Mouse (Mus musculus) inflammation-experienced regulatory T-cells, adult 6 months (primary cell): ENCODE results near the gene Card6. TPM values are rescaled to one million over a fixed set of nuclear protein-coding genes. Genes with fewer than 3 reads are reported as not detected.
"Not testable (repeated sequence)": the region's sequence is repeated elsewhere in the genome, so short reads cannot be mapped to it uniquely, and the experiment has no call there.

Source experiments
- ATAC-seq: one replicate; pipeline ENCODE4 v1.8.0; 2017
- polyA plus RNA-seq, 3 experiments: library from polyadenylated mRNA; unstranded; fragments of 100-300 nt; shearing (Covaris generic); gene quantifications; one replicate each; pipeline ENCODE4 v1.2.1; 2017

Card6 gene
- polyA plus RNA-seq = 10 to 100 TPM; 15.9 to 41.4 (median 35.3) TPM

DNA sequence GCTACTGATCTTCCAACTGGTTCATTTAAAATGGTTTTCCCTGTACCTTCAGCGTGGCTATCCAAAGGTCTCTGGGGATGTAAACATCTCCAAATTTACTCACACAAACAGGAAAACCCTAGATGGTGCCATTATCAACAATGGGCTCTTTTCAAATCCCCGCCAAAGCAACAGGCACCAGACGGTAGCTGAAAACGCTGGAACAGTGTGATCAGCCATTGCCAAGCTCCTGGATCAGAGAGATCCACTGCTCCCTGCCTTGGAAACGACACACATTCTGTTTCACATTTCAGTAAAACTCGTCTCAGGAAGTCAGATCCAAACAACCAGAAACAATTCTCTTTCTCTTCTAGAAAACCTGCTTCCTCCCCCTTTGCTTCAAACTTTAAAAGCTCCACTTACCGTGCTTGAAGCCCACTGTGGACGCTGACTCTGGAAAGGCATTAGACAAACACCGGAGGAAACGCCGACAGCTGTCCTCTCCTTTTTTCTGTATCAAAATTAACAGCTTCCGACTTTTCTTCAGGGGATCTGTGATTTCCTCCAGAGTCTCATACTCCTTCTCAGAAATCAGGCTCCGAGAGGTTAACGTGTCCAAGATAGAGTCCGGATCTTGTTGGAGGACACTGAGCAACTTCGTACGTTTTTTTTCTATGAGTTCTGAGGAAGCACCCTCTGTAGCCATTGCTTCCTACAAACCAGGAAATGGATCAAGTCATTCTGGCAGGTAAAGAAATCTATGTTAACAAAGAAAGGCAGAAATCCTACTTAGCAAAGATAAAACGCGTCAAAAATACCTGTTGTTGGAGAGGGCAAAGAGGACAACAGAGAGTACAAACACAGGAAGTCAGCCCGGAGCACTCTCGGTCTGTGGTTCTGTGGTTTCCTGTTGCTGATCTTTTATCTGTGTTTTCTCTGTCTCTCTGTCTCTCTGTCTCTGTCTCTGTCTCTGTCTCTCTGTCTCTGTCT lies at the start of gene Card6:
TSS of gene Card6 (minus strand) at position 854 of the 969 bp plus-strand sequence.
- peak; percentile 94 for ATAC-seq

DNA sequence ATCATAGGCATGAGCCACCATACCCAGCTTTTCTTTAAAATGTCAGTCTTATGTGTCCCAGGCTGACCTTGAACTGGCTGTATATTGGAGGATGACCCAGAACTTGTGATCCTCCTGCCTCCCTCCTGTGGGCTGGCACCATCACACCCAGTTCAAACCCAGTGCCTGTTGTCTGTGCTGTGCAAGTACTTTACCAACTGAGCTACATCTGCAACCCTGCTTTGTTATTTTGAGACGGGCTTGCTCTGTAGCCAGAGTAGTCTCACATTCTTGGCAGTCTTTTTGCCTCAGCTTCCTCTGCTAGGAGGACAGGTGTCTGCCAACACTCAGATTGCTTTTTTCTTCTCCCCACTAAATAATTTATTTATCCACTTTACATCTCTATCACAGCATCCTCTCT lies 49.0 kb upstream of the Card6 start:
- ATAC-seq = no peak

DNA sequence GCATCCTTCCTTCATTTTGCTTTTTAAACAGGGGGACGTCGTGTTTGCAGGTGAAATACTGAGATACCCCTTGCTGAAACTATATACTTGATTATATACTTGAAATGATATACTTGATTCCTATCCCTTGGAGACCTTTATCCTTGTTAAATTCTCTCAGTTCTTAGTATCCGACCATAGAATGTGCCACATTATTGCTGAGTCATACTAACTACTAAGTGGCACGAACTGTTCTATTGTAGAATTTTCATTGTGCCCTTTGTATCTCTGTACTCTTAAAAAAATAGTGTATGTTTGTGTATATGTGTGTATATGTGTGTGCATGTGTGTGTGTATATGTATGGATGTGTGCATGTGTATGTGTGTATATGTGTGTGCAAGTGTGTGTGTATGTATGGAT lies 48.0 kb upstream of the Card6 start:
- ATAC-seq = no peak

DNA sequence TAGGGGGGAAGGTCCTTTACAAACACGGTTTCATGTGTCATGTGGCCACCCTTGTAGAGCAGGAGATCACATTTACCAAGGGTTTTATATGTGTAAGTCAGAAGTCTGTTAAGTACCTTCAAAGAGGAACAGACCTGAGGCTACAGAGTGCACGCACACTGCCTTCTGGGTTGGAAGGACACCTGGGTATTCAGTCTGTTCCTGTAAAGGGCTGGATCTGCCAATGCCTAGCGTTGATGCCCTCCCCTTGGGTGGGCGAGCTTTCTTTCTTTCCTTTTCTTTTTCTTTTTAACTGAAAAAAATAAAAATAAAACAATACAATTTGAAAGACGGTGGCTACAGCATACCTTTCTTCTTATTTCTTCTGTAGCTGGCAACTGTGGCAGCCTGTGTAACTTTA lies 46.8 kb upstream of the Card6 start:
- no peak for ATAC-seq

DNA sequence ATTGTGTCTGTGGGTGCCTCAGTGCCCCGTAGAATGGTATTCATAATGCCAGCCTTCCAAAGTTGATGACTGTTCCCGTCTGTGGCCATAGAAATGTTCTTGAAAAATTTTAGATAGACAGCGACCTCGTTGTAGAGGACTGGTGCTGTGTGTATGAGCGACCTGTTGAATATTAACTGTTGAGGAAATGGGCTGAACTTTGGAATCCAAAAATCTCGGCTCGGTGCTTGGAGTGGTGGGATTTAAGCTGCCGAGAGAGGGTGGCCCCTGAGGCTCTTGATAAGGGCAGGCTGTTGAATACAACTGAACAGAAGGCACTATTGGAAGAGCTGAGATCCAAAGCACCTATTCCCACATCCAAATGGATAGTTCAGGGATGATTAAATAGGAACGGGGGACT lies 46.3 kb upstream of the Card6 start:
- ATAC-seq = no peak

DNA sequence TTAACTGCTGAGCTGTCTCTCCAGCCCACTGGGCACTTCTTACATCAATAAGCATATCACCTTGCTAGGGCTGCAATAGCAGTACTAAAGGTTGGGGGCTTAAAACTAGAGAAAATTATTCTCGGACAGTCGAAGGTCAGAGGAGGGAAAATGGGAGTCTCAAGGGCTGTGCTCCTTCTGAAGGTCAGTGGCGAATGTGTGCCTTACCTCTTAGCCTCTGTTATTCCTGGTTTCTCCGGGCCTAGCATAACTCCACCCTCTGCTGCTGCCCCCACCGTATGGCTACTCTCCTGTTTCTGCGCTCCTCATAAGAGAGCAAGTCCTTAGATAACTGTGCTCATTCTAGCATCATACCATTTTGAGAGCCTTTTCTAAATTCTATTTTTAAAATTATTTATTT lies 43.8 kb upstream of the Card6 start:
- ATAC-seq = no peak

DNA sequence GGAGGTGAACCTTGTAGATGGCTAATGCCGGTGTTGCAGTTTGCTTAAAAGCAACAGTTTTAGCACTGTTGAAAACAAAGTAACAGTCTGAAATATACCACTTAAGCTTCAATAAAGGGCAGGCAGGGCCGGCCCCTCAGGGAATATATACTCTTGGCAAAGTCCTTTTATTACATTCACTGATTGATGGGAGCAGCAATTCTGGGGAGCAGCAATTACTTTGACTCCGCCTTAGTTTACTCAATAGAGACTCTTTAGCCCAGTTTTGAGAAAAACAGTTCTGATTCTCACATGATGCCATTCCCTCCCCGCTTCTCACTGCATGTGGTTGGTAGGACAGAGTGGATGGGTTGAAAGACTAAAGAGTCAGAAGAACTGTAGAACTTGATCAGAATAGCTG lies 40.8 kb upstream of the Card6 start:
- ATAC-seq = no peak

DNA sequence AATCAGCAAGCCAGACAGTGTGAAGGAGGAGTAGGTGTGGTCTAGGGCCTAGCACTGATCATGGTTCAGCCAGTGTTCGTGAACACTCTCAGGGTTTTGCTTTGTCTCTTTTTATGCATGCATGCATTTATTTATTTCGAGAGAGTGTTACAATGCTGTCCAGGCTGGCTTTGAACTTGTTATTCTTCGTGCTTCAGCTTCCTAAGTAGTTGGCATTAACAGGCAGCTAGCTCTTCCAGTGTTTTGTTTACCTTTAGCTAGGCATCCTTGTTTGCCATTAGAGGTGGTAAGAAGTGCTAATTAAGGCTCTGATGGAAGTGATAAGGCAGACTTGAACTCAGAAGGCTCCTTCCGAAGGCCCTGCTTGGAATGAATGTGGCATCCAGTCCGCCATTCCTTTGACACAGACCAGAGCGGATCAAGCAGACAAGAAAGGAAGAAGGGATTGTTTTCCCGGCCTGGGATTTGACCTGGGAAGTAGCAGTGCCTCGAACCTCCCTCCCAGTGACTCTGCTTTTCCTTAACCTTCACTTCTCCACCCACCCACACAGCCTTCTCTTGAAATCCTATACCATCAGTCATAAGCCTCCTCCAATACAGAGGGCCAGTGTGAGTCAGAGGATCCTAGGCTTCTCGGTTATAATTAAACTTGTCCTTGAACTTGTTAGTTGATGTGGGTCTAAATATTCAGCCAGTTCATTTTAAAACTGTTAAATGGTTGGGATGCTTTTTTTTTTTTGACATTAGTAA lies 37.0 kb upstream of the Card6 start:
- no peak for ATAC-seq

DNA sequence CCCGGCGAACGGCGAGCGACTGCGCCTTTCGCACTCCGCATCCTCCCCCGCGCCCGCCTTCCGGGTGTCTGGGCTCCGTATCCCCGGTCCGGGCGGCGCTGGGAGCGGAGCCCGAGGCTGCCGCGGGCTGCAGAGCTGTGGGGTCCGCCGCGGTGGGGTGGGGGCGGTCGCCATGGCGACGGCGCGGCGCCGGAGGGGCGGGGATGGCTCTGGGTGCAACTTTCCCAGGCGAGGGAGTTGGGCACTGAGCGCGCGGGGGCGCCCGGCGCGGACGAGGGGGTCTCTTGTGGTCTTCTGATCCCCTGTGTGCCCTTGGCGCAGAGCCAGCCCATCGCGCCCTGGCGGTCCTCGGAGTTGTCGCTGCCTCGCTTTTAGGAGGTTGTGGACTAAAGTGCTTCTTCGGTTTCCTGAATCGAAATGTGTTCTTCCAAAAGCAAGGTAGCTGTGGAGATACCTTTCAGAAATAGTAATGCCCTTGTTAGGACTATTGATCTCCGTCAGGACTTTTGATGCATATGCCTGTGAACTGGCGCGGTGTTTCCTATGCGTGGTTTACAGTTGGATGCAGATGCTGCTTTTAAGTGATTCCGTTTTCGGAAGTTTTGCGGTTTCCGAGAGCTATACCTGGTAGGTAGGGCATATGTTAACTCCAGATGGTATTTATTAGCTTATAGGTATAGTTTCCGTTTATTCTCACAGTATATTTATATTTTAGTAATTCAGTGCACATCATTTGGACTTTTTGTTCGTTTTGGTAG lies 35.9 kb upstream of the Card6 start:
- peak; percentile 22 for ATAC-seq

DNA sequence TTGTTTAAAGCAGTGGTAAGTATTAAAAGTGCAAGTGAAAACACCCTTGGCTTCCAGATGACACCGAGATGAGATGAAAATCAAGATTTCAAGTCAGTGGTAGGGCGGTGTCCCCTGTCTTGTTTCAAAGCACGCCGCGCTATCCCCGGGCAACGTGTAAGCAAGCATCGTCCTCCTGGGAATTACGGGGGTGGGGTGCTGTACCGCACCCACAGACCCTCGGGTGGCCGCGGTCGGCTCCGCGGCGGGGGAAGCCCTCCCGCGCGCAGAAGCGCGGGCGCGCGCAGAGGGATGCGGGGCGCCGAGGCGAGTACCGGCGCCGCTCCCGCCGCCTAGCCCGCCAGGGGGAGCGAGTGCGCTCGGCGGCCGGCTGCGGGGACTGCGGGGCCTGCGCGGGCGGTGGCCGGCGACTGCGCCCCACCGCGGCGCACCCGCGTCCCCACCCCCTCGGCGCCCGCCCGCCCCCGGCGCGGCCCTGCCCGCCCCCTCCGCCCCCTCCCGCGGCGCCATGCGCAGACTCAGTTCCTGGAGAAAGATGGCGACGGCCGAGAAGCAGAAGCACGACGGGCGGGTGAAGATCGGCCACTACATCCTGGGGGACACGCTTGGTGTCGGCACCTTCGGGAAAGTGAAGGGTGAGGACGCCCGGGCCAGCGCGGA lies 35.2 kb upstream of the Card6 start, which contains the start of gene Prkaa1:
TSS of gene Prkaa1 (plus strand) at position 501 of the 660 bp plus-strand sequence.
- ATAC-seq = peak; percentile 70

DNA sequence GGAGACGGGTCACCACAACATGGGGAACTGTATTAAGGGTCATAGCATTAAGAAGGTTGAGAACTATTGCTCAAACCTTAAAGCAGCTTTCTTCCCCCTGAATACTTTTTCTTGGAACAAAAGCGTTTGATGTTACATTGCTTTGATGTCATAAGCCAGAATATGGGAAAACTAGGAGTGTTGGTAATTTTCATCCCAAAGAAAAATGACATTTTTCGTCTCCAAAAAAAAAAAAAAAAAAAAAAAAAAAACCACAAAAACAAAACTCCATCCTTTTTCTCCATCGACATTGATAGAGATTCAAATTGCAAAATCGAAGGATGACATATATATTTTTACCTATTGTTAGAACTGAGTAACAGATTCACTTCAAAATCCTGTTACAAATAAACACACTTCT lies 34.4 kb upstream of the Card6 start:
- ATAC-seq = no peak

DNA sequence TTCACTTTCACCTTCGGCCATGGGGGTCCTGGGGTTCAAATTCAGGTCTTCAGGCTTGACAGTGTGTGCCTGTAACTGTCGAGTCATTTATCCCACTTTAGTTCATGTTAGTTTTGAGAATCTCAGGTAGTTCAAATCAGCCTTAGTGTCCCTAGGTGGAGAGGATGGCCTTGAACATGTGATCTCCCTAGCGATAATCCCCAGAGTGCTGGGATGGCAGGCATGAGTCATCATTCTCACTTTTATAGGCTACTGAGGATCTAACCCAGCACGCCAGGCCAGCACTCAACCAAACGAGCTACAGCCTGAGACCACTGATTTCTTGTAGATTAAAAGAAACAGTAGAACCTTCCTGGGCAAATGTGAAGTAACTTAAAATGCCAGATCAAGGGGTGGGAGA lies 33.7 kb upstream of the Card6 start:
- no peak for ATAC-seq

DNA sequence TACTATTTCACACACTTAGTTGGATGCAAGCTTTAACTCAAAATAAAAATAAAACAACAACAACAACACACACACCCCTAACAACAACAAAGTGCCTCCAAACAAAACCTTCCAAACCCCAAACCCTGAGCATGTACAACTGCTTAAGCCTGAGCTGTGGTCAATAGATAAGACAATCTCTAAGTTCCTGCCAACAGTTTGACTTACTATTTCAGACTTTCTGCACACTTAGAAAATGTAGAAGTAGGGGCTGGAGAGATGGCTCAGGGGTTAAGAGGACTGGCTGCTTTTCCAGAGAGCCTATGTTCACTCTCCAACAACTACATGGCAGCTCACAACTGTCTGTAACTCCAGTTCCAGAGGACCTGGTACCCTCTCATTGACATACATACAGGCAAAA lies 32.0 kb upstream of the Card6 start:
- ATAC-seq = no peak

DNA sequence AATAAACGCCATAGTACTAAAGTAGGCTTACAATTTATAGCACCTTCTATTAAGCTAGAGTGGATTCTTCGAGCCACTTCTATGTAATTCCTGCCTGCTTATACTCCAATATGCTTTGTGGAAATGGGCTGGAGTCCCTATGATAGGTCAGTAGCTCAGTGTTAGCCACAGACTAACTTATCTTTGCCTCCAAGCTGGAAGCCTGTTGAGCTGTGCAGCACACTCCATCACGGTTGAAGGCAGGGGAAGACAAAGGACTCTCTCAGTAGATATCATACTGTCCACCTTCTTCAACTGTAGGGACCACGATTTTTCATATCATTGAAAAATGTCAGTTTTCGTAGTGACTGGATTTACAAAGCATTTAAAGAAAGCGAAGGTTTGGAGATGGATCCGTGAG lies 31.5 kb upstream of the Card6 start:
- no peak for ATAC-seq

DNA sequence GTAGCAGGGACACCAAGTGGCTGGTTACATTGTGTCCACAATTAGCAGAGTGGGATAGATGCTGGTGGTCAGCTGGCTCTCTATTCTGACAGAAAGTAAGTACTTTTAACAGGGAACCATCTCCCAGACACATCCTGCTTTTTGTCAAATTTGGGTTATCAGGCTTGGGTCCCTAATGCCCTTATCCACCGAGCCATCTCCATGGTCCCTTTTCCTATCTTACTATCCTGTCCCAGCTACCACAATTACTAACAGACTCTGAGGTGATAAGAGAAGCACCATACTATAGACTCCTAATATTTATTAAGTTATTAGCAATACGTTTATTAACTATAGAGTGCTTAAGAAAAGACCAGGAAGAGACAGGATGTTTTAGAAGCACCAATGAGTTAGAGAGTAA lies 31.0 kb upstream of the Card6 start:
- ATAC-seq = no peak

DNA sequence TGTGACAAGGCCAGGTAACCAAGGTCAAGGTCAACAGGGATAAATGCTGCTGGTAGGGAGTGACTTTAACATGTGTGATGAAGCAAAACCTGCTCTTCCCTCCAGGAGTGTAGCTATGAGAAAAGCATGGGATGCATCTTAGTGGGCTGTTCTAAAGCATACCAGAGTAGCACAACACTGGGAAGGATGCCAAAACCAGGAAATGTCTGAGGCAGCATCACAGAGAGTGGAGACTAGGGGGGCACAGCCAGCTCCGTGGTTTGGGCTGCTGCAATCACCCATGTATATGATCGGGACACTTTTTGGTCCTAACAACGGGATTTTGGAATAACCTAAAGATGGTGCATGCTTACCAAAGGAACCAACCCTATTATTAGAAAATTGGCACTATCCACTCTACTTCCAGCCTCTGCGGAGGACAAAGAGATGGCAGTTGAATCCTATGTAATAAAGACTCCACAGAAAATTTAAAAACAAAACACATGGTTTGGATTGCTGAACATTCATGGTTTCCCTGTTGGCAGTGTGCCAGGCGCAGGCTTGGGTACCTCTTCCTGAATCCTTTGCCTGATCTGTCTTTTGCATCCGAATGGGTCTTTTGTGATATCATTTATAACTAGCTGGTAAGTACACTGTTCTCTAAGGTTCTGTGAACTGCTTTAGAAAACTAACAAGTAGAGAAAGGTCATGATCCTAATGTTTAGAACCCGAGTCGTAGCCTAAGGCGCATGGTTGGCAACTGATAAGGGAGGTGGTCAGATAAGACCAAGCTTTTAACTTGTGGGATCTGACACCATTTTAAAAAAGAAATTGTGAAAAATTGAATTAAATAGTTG lies 29.9 kb upstream of the Card6 start:
- ATAC-seq = no peak

DNA sequence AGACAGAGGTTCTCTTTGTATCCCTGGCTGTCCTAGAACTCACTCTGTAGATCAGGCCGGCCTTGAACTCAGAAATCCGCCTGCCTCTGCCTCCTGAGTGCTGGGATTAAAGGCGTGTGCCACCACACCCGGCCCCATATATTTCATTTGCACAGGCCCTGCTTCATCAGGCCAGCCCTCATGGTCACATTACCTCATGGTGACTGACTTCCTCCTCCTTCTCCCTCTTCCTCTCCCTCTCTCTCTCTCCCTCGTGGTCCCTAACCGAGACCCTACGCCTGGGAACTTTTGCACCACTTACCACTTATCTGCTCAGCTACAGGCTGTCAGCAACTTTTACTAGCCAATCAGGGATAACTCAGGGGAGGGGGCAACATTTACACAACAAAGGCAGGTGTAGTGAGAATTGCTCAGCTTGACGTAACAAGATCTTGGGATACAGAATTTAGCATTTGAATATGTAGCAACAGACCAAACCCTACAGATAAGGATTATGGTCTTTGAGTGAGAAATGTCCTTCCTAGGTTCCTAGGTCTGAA lies 26.7 kb upstream of the Card6 start:
- no peak for ATAC-seq

DNA sequence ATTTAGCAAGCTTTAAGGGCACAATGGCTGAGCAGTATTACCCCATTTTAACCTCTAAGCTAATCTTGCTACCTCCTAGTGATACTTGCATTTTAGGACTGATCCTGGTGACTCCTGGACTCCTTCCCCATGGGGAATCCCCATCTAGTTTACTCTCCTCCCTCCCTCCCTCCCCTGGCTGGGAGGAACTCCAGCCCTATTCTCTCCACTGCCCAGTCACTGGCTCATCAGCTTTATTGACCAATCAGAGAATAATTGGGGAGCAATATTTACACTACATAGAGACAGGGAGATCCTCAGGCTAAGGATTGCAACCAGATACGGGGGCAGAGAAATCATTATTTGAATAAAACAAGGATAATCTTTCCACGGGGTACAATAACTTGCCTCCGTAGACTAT lies 25.8 kb upstream of the Card6 start:
- ATAC-seq = no peak

DNA sequence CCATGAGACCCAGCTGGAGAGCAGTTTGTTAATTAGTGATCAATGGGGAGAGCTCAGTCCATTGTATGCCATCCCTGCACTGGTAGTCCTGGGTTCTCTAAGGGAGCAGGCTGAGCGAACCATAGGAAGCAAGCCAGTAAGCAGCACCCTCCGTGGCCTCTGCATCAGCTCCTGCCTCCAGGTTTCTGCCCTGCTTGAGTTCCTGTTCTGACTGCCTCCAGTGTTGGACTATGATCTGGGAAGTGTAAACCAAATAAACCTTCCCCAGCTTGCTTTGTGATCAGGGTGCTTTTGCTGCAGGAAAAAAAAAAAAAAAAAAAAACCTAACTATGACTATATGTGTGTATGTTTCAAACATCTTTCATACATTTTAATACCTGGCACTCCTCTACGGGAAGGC lies 25.0 kb upstream of the Card6 start:
- ATAC-seq = no peak

DNA sequence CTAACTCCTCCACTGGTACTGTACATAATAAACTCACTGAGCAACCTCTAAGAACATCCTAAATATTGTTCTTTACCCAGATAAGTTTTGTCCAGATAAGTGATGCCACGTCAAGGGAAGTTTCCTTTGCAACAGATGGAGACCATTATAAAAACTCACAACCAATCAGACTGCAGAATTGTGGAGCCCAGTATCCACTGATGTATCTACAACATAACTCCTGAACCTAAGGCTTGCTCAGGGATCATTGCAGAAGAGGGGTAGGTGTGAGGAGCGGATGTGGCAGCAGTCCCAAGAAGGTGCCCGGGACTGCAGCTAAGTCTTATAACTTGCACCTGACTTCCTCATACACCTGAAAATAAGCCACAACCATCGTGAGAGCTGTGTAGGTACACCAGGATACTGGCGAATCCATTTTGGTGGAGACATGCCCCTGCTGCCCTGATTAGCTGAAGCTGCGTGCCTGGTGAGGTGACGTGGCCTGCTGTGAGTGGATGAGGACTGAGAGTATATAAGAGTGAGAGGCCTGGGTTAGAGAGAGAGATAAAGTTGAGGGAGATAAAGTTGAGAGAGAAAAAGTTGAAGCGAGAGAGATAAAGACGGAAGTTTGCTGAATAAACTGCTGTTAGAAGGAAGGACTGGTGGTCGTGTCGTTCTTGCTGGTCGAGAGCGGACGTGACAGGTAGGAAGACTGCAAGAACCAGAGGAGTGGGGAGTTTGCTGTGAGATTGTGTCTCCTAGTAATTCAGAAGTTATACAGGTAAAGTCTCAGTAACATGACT lies 22.7 kb upstream of the Card6 start:
- not testable (repeated sequence) for ATAC-seq
